11 mouse cellular contexts compared by ENCODE assay signal in genomic region chr11:18821384-18821783, GRCm38 (mm10).
A peak's percentile ranks its signal among the peaks of the same experiment; 100 is the strongest.
DNase-seq lines count a peak whose midpoint lies in the region; ATAC-seq and TF ChIP-seq lines count a peak whose summit lies in the region.
"Had no signal": no experiment of that assay in that cellular context is flagged by ENCODE, and none has a peak within 500 bp of the region (broad histone marks: within the 10 kb centered on the region; RNA-seq: fewer than 3 reads in every experiment).

No protein-coding gene starts in this region.

- H3K9me3 ChIP-seq in heart, embryonic 12.5 days (replicated peaks) = no peaks in the 10 kb centered on the region
- H3K9me3 ChIP-seq in ES-Bruce4 (replicated peaks; ENCODE audit: control insufficient read depth, insufficient read depth, low read length, poor library complexity, severe bottlenecking) = peaks cover 4% of the 10 kb centered on the region; the same call in 1 of the 2 replicates
- H3K9me3 ChIP-seq in forebrain, embryonic 10.5 days = no peaks in the 10 kb centered on the region
- H3K9me3 ChIP-seq in midbrain, embryonic 11.5 days (ENCODE audit: control insufficient read depth, low read length) = no peaks in the 10 kb centered on the region
- H3K9me3 ChIP-seq: forebrain, embryonic 12.5 days; lung, embryonic 15.5 days had no signal

- H3K36me3 ChIP-seq in heart, adult 2 months (ENCODE audit: control insufficient read depth, insufficient read depth, low read length) = no peaks in the 10 kb centered on the region
- no peaks in the 10 kb centered on the region for H3K36me3 ChIP-seq in heart, embryonic 12.5 days
- H3K36me3 ChIP-seq in ES-Bruce4 (ENCODE audit: control insufficient read depth, insufficient read depth, low read length, poor library complexity, severe bottlenecking) = no peaks in the 10 kb centered on the region
- no peaks in the 10 kb centered on the region for H3K36me3 ChIP-seq in forebrain, embryonic 10.5 days (replicated peaks)
- H3K36me3 ChIP-seq in midbrain, embryonic 11.5 days (ENCODE audit: control insufficient read depth, insufficient read depth, low read length) = no peaks in the 10 kb centered on the region
- H3K36me3 ChIP-seq: forebrain, embryonic 12.5 days; lung, embryonic 15.5 days had no signal

- WGBS in heart, adult 2 months = 38% methylated on average over 1 of the region's 1 CpGs
- WGBS in heart, embryonic 12.5 days = 43% methylated on average over 1 of the region's 1 CpGs
- 64% methylated on average over 1 of the region's 1 CpGs for WGBS in forebrain, embryonic 10.5 days
- WGBS in midbrain, embryonic 11.5 days = 60% methylated on average over 1 of the region's 1 CpGs

- no peak overlapping the region for H3K4me3 ChIP-seq in heart, adult 2 months
- no peak overlapping the region for H3K4me3 ChIP-seq in heart, embryonic 12.5 days
- H3K4me3 ChIP-seq in ES-Bruce4 (ENCODE audit: low read depth, low read length) = no peak overlapping the region
- H3K4me3 ChIP-seq in forebrain, embryonic 10.5 days = no peak overlapping the region
- H3K4me3 ChIP-seq in midbrain, embryonic 11.5 days (ENCODE audit: low read depth, low read length) = no peak overlapping the region
- H3K4me3 ChIP-seq: forebrain, embryonic 12.5 days; lung, embryonic 15.5 days had no signal

- H3K9ac ChIP-seq in heart, adult 2 months (ENCODE audit: low read depth, low read length) = no peak overlapping the region
- no peak overlapping the region for H3K9ac ChIP-seq in heart, embryonic 12.5 days
- no peak overlapping the region for H3K9ac ChIP-seq in ES-Bruce4 (ENCODE audit: low read depth, poor library complexity, severe bottlenecking)
- H3K9ac ChIP-seq in midbrain, embryonic 11.5 days (ENCODE audit: low read length) = no peak overlapping the region
- H3K9ac ChIP-seq: forebrain, embryonic 12.5 days; lung, embryonic 15.5 days had no signal

- TF ChIP-seq CTCF in heart, adult 2 months (IDR thresholded peaks at IDR 0.05) = peak; percentile 71
- TF ChIP-seq CTCF in ES-Bruce4 (IDR thresholded peaks at IDR 0.05; ENCODE audit: low read depth, low read length) = peak; percentile 4

- intact Hi-C loops in heart, adult 2 months (cut with DNase I) = loop anchor here (5.0 kb wide), 1 partner anchor 206 kb away; no protein-coding TSS in a partner anchor

- peak; percentile 16 to 34 for DNase-seq in heart, adult 2 months
- peak; percentile 67 to 80 for DNase-seq in cerebellum, adult 18-20 months
- DNase-seq in kidney, postnatal 4 days = peak; percentile 27 to 33
- no peak for DNase-seq in forebrain, embryonic 10.5 days (ENCODE audit: extremely low spot score, low spot score)
- DNase-seq in gastrocnemius, postnatal 25 days = no peak
- DNase-seq in midbrain, embryonic 11.5 days (ENCODE audit: low spot score, missing footprints) = no peak
- DNase-seq: right cerebral cortex, adult 18-20 months had no signal

- H3K27ac ChIP-seq in heart, adult 2 months = no peak overlapping the region
- H3K27ac ChIP-seq in heart, embryonic 12.5 days (ENCODE audit: poor library complexity, severe bottlenecking) = no peak overlapping the region
- no peak overlapping the region for H3K27ac ChIP-seq in ES-Bruce4 (ENCODE audit: insufficient read depth, low read length)
- no peak overlapping the region for H3K27ac ChIP-seq in forebrain, embryonic 10.5 days
- H3K27ac ChIP-seq in midbrain, embryonic 11.5 days (ENCODE audit: low read depth, low read length) = no peak overlapping the region
- H3K27ac ChIP-seq: forebrain, embryonic 12.5 days; lung, embryonic 15.5 days had no signal

- H3K27me3 ChIP-seq in heart, adult 2 months (ENCODE audit: control insufficient read depth, insufficient read depth, low read length) = no peaks in the 10 kb centered on the region
- no peaks in the 10 kb centered on the region for H3K27me3 ChIP-seq in heart, embryonic 12.5 days (replicated peaks)
- H3K27me3 ChIP-seq in ES-Bruce4 (ENCODE audit: control insufficient read depth, insufficient read depth, low read length, poor library complexity, severe bottlenecking) = no peaks in the 10 kb centered on the region
- no peaks in the 10 kb centered on the region for H3K27me3 ChIP-seq in forebrain, embryonic 10.5 days (ENCODE audit: poor library complexity, severe bottlenecking)
- H3K27me3 ChIP-seq in midbrain, embryonic 11.5 days (ENCODE audit: control insufficient read depth, insufficient read depth, low read length) = no peaks in the 10 kb centered on the region
- H3K27me3 ChIP-seq: forebrain, embryonic 12.5 days; lung, embryonic 15.5 days had no signal

- no peak for TF ChIP-seq POLR2A in heart, adult 2 months (IDR thresholded peaks at IDR 0.05; ENCODE audit: insufficient read depth, low read depth, low read length)
- no peak for TF ChIP-seq POLR2A in ES-Bruce4 (IDR thresholded peaks at IDR 0.05; ENCODE audit: insufficient read depth, low read length)

- no peak overlapping the region for H3K4me2 ChIP-seq in heart, embryonic 12.5 days
- no peak overlapping the region for H3K4me2 ChIP-seq in midbrain, embryonic 11.5 days
- H3K4me2 ChIP-seq: forebrain, embryonic 12.5 days; lung, embryonic 15.5 days had no signal

- no peaks in the 10 kb centered on the region for H3K4me1 ChIP-seq in heart, adult 2 months (ENCODE audit: control insufficient read depth, insufficient read depth, low read length)
- no peaks in the 10 kb centered on the region for H3K4me1 ChIP-seq in heart, embryonic 12.5 days (replicated peaks)
- H3K4me1 ChIP-seq in ES-Bruce4 (ENCODE audit: control insufficient read depth, insufficient read depth, low read length) = no peaks in the 10 kb centered on the region
- H3K4me1 ChIP-seq in forebrain, embryonic 10.5 days = no peaks in the 10 kb centered on the region
- no peaks in the 10 kb centered on the region for H3K4me1 ChIP-seq in midbrain, embryonic 11.5 days (ENCODE audit: control insufficient read depth, insufficient read depth, low read length)
- H3K4me1 ChIP-seq: forebrain, embryonic 12.5 days; lung, embryonic 15.5 days had no signal

- no peak for ATAC-seq in heart, embryonic 12.5 days (ENCODE audit: insufficient number of reproducible peaks, low FRiP score)
- ATAC-seq in midbrain, embryonic 11.5 days (ENCODE audit: low FRiP score) = no peak

- no peaks in the 10 kb centered on the region for H3K79me2 ChIP-seq in heart, adult 2 months (replicated peaks; ENCODE audit: control insufficient read depth, insufficient read depth, low read length)

- TF ChIP-seq EP300 in heart, adult 2 months (IDR thresholded peaks at IDR 0.05; ENCODE audit: insufficient read depth, low read depth, low read length) = no peak
- TF ChIP-seq EP300 in ES-Bruce4 (IDR thresholded peaks at IDR 0.05; ENCODE audit: insufficient read depth, low read depth, low read length) = no peak

Comparison
In these comparisons a context has a peak if more than half of its experiments do, and no peak if none do; other contexts are left out.
1. DNase-seq: peak in heart, adult 2 months (2 of 2), cerebellum, adult 18-20 months (2 of 2) and kidney, postnatal 4 days (2 of 2); none in forebrain, embryonic 10.5 days (single experiment), gastrocnemius, postnatal 25 days (single experiment) and midbrain, embryonic 11.5 days (single experiment).